Mouse (Mus musculus) myocyte (in vitro differentiated cells): ENCODE measurements around the gene Tamm41.

Experiments used
- POLR2A ChIP-seq: IDR thresholded peaks from one replicate; pipeline ENCODE4 v1.6.1; 2011; ENCODE audit warnings: low read depth, mild to moderate bottlenecking, control low read depth, moderate library complexity; ENCODE audit not compliant: insufficient read length
- POLR2AphosphoS2 ChIP-seq: IDR thresholded peaks from one replicate; pipeline ENCODE4 v1.6.1; 2011; ENCODE audit warnings: low read depth, control low read depth; ENCODE audit not compliant: insufficient read length

DNA sequence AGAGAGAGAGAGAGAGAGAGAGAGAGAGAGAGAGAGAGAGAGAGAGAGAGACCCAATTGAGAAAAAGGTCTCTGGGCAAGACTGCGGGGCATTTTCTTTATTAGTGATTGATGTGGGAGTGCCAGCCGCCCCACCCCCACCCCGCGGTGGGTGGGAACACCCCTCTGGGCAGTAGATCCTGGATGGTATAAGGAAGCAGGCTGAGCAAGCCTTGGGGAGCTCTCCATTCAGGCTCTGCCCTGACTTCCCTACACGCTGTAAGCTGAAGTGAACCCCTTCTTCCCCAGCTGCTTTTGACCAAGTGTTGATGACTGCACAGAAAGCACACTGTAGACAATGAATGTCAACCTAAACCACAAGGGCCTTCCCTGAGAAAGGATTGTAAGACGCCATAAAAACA is 67.3 kb downstream of the Tamm41 start:
- no peak for TF ChIP-seq POLR2A
- TF ChIP-seq POLR2AphosphoS2: no peak
